Mouse (Mus musculus) monocyte, adult 59 days (primary cell): Measurements from ENCODE around the gene Ppp1r7. TPM values are rescaled to one million over a fixed set of nuclear protein-coding genes. Genes with fewer than 3 reads are reported as not detected.

Experiments used
- total RNA-seq, 2 experiments: library from RNA; stranded (reverse); gene quantifications; one replicate each; pipeline ENCODE4 v1.2.4; 2023

The Ppp1r7 gene
- total RNA-seq: 10 to 100 TPM; 14.2 to 14.3 TPM

DNA sequence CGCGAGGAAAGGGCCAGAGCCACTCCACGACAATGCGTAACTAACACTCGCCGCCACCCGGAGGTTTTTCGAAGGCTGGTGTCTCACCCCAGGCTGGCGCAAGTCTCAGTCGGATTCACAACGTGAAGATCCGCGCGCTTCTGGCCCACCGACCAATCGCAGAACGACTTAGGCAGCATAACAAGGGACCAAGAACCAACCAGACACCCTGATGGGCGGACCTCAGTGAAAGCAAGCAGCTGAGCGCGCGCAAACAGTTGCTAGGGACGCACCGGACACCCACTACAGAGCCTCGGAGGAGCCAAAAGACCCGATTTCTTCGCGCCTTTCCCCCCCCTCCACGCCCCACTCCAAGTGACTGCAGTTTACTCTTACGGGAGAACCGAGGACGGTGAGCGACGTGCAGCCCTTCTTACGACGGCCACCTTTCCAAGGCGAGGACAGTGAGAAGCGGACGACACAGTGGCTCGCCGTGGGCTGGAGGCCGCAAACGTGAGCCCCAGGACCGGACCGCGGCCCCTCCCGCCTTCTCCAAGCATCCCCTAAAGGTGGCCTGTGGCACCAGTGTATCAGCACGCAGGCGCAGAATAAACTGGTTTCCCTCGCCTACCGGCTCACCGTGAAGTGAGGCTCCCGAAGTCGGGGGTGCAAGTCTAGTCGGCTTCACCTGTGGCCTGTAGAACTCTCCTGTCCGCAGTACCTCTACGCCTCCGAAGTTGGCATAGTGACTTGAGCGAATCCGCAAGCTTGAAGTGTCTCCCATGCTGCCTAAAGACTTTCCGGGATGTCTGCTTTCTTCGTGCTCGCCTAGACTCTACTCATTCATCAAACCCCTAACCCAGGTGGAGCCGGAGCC is at the start of gene Ppp1r7, which contains the start of gene Pask:
Gene Ppp1r7 (plus strand): TSS at position 207 of the 856 bp plus-strand sequence.
Gene Pask (minus strand): TSS at position 835 of the 856 bp plus-strand sequence.

DNA sequence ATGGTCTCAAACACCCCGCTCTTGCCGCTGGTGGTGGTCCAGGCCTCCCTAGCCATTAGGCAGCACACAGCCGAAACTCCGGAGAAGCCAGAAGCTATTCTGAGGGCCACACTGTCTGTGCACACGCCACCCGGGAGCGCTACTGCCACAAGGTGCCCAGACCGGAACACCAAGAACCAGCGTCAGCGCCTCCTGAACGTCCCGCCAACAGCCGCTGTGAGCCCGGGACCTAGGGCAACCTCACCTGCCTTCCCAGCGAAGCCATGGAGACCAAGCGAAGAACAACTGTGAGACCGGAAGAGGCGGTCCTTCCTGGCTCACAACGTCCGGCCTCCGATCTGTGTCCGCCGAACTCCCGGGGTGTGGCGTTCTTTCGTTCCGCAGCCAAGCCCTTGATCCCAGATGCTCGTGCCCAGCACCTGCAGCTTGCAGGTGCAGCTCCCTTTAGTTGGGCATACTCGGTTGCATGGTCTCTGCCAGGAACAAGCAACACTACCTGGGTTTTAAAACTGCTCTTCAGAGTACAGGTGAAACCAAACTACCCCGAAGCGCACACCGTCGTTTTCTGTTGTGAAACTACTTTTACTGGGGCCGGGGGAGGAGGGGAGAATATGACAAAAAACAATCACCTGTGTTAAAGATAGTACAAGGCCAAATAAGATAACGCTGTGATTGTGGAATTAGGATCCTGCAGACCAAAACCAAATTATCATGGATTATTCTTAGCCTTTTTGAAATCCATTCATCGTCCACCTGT is 36.9 kb upstream of the Ppp1r7 start, which contains the start of gene Mterf4:
Gene Mterf4 (minus strand): TSS at position 335 of the 757 bp plus-strand sequence.

DNA sequence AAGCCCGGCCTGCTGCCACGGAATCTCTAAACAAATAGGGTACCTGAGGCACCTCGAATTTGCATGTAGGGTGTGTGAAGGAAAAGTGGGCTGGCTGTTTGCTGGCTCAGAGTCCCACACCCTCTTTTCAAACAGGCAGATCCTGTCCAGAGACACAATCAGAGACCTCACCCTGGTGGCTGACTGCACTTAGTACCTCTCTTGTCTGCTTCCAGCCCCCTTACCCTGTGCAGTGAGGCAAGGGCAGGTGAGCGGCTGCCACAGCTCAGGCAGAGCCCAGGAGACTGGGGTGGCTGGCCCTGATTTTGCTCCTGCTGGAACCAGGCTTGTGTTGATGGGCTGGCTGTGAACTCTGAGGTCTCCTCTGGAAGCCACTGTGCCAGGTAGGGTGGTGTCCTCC is 31.0 kb downstream of the Ppp1r7 start, which contains the start of gene Ano7:
Gene Ano7 (plus strand): TSS at position 266 of the 400 bp plus-strand sequence.

Other genes starting within 250 kb of the Ppp1r7 start
- gene Kif1a, start 240.9 kb upstream of the Ppp1r7 start, total RNA-seq: 1 to 10 TPM; 1.0 to 1.5 TPM
- not detected for gene Agxt, start 207.6 kb upstream of the Ppp1r7 start, total RNA-seq
- gene 2310007B03Rik, start 181.9 kb upstream of the Ppp1r7 start, total RNA-seq: not detected
- under 1 TPM; 0.21 to 0.27 TPM for gene Crocc2, start 174.1 kb upstream of the Ppp1r7 start, total RNA-seq
- 10 to 100 TPM in 1 of 2 experiments, 1 to 10 TPM in 1; 9.2 to 12.2 TPM for gene Sned1, start 107.0 kb upstream of the Ppp1r7 start, total RNA-seq
- gene Mterf4, start 36.9 kb upstream of the Ppp1r7 start, total RNA-seq: 1 to 10 TPM; 5.8 to 8.0 TPM
- gene Pask, start 628 bp downstream of the Ppp1r7 start, total RNA-seq: 1 to 10 TPM in 1 of 2 experiments, under 1 TPM in 1; 0.64 to 2.0 TPM
- not detected for gene Ano7, start 31.1 kb downstream of the Ppp1r7 start, total RNA-seq
- 100 to 1,000 TPM; 182 to 208 TPM for gene Hdlbp, start 136.0 kb downstream of the Ppp1r7 start, total RNA-seq
- 1 to 10 TPM; 9.0 to 9.3 TPM for gene Farp2, start 169.2 kb downstream of the Ppp1r7 start, total RNA-seq